Comparison of ENCODE assay signal across 11 mouse cellular contexts in genomic region chr13:55449679-55450441, GRCm38 (mm10). TPM values are rescaled to one million over a fixed set of nuclear protein-coding genes. Genes with fewer than 3 reads are reported as not detected.
DNase-seq lines count a peak whose midpoint lies in the region; ATAC-seq and TF ChIP-seq lines count a peak whose summit lies in the region.
"Had no signal": no experiment of that assay in that cellular context is flagged by ENCODE, and none has a peak within 500 bp of the region (broad histone marks: within the 10 kb centered on the region; RNA-seq: fewer than 3 reads in every experiment).

No protein-coding gene starts in this region.

- in situ Hi-C loops in ES-E14 (cut with MboI; ENCODE audit: low sequenced_read_pairs in 2 of 2, unreplicated experiment in 2 of 2): no loop called here

- DNase-seq in ES-E14 (ENCODE audit: low read depth, low spot score): no peak
- no peak for DNase-seq in liver, embryonic 13.5 days
- DNase-seq in splenic B cell, adult 2 months (ENCODE audit: low read depth, low spot score): peak; percentile 77
- no peak for DNase-seq in embryo, embryonic 10 days (ENCODE audit: low spot score)
- no peak for DNase-seq in forebrain, embryonic 14.5 days (ENCODE audit: low spot score)
- DNase-seq: cerebellum, adult 8-10 months; kidney, postnatal 25 days had no signal

- H3K4me2 ChIP-seq in intestine, postnatal 0 days (replicated peaks; ENCODE audit: low read depth): no peak overlapping the region
- no peak overlapping the region for H3K4me2 ChIP-seq in intestine, embryonic 15.5 days (replicated peaks)
- peak overlapping the region; percentile 13; the same call in 1 of the 2 replicates for H3K4me2 ChIP-seq in liver, embryonic 13.5 days
- H3K4me2 ChIP-seq in forebrain, embryonic 14.5 days (ENCODE audit: low read length): no peak overlapping the region
- H3K4me2 ChIP-seq in kidney, embryonic 15.5 days: no peak overlapping the region
- H3K4me2 ChIP-seq: limb, embryonic 13.5 days had no signal

- H3K9ac ChIP-seq in intestine, postnatal 0 days (ENCODE audit: low read depth, low read length): no peak overlapping the region
- no peak overlapping the region for H3K9ac ChIP-seq in intestine, embryonic 15.5 days
- H3K9ac ChIP-seq in ES-E14 (ENCODE audit: insufficient read depth, low read depth, low read length, poor library complexity, severe bottlenecking): peak overlapping the region; percentile 3; the same call in 1 of the 2 replicates
- H3K9ac ChIP-seq in liver, embryonic 13.5 days: 0 out of 2 replicates have a peak overlapping the region, but pooled peaks have one; percentile 14
- H3K9ac ChIP-seq in forebrain, embryonic 14.5 days (ENCODE audit: low read length): no peak overlapping the region
- H3K9ac ChIP-seq in kidney, embryonic 15.5 days: no peak overlapping the region
- H3K9ac ChIP-seq: limb, embryonic 13.5 days had no signal

- H3K27me3 ChIP-seq in intestine, postnatal 0 days (replicated peaks; ENCODE audit: control insufficient read depth, insufficient read depth, low read length): no peaks in the 10 kb centered on the region
- H3K27me3 ChIP-seq in intestine, embryonic 15.5 days (replicated peaks): no peaks in the 10 kb centered on the region
- no peaks in the 10 kb centered on the region for H3K27me3 ChIP-seq in liver, embryonic 13.5 days
- H3K27me3 ChIP-seq in splenic B cell, adult 2 months (ENCODE audit: control insufficient read depth, insufficient read depth, low read length, poor library complexity, severe bottlenecking): no peaks in the 10 kb centered on the region
- no peaks in the 10 kb centered on the region for H3K27me3 ChIP-seq in forebrain, embryonic 14.5 days (replicated peaks; ENCODE audit: control insufficient read depth, insufficient read depth, low read length)
- no peaks in the 10 kb centered on the region for H3K27me3 ChIP-seq in kidney, embryonic 15.5 days
- H3K27me3 ChIP-seq: limb, embryonic 13.5 days had no signal

- peaks cover 44% of the 10 kb centered on the region for H3K36me3 ChIP-seq in intestine, postnatal 0 days (ENCODE audit: control insufficient read depth, insufficient read depth)
- H3K36me3 ChIP-seq in intestine, embryonic 15.5 days: peaks cover 43% of the 10 kb centered on the region
- H3K36me3 ChIP-seq in ES-E14 (ENCODE audit: control insufficient read depth, insufficient read depth, low read length, poor library complexity, severe bottlenecking): peaks cover 53% of the 10 kb centered on the region
- peaks cover 65% of the 10 kb centered on the region for H3K36me3 ChIP-seq in liver, embryonic 13.5 days
- H3K36me3 ChIP-seq in splenic B cell, adult 2 months (ENCODE audit: control insufficient read depth, insufficient read depth, low read length, poor library complexity, severe bottlenecking): peaks cover 34% of the 10 kb centered on the region
- peaks cover 52% of the 10 kb centered on the region for H3K36me3 ChIP-seq in forebrain, embryonic 14.5 days (ENCODE audit: control insufficient read depth, insufficient read depth, low read length)
- peaks cover 60% of the 10 kb centered on the region for H3K36me3 ChIP-seq in kidney, embryonic 15.5 days

- no peak for ATAC-seq in intestine, postnatal 0 days
- ATAC-seq in intestine, embryonic 15.5 days: no peak
- no peak for ATAC-seq in liver, embryonic 13.5 days (ENCODE audit: low read depth)
- ATAC-seq in forebrain, embryonic 14.5 days: no peak
- ATAC-seq in kidney, embryonic 15.5 days (replicated peaks; ENCODE audit: low FRiP score): no peak

- H3K27ac ChIP-seq in intestine, postnatal 0 days (ENCODE audit: low read depth, low read length): peak overlapping the region; percentile 15; the same call in 1 of the 2 replicates
- H3K27ac ChIP-seq in intestine, embryonic 15.5 days: no peak overlapping the region
- peak overlapping the region; percentile 30; the same call in 1 of the 2 replicates for H3K27ac ChIP-seq in ES-E14 (ENCODE audit: insufficient read depth, low read depth, low read length, poor library complexity, severe bottlenecking)
- H3K27ac ChIP-seq in liver, embryonic 13.5 days: peak overlapping the region; percentile 26
- H3K27ac ChIP-seq in forebrain, embryonic 14.5 days (ENCODE audit: low read depth, low read length): no peak overlapping the region
- no peak overlapping the region for H3K27ac ChIP-seq in kidney, embryonic 15.5 days
- H3K27ac ChIP-seq: limb, embryonic 13.5 days had no signal

- H3K4me3 ChIP-seq in intestine, postnatal 0 days (ENCODE audit: low read depth, low read length): no peak overlapping the region
- no peak overlapping the region for H3K4me3 ChIP-seq in intestine, embryonic 15.5 days (replicated peaks)
- H3K4me3 ChIP-seq in ES-E14 (ENCODE audit: insufficient read depth in 1 of 2, low read depth in 1 of 2, low read length in 2 of 2, poor library complexity in 1 of 2, severe bottlenecking in 1 of 2): no peak overlapping the region
- no peak overlapping the region for H3K4me3 ChIP-seq in liver, embryonic 13.5 days (replicated peaks)
- H3K4me3 ChIP-seq in forebrain, embryonic 14.5 days (ENCODE audit: low read depth, low read length): no peak overlapping the region
- H3K4me3 ChIP-seq in kidney, embryonic 15.5 days (replicated peaks): no peak overlapping the region
- H3K4me3 ChIP-seq: limb, embryonic 13.5 days had no signal

- no peaks in the 10 kb centered on the region for H3K9me3 ChIP-seq in intestine, postnatal 0 days (ENCODE audit: control insufficient read depth)
- H3K9me3 ChIP-seq in intestine, embryonic 15.5 days: no peaks in the 10 kb centered on the region
- no peaks in the 10 kb centered on the region for H3K9me3 ChIP-seq in ES-E14 (ENCODE audit: control insufficient read depth, insufficient read depth, low read depth, low read length)
- no peaks in the 10 kb centered on the region for H3K9me3 ChIP-seq in liver, embryonic 13.5 days (replicated peaks)
- no peaks in the 10 kb centered on the region for H3K9me3 ChIP-seq in forebrain, embryonic 14.5 days (replicated peaks; ENCODE audit: control insufficient read depth, low read length)
- H3K9me3 ChIP-seq in kidney, embryonic 15.5 days (replicated peaks): no peaks in the 10 kb centered on the region
- H3K9me3 ChIP-seq: limb, embryonic 13.5 days had no signal

- peaks cover 13% of the 10 kb centered on the region for H3K4me1 ChIP-seq in intestine, postnatal 0 days (replicated peaks; ENCODE audit: control insufficient read depth, insufficient read depth, low read length)
- peaks cover 21% of the 10 kb centered on the region for H3K4me1 ChIP-seq in intestine, embryonic 15.5 days (replicated peaks)
- peaks cover 10 to 45% of the 10 kb centered on the region in 2 experiments for H3K4me1 ChIP-seq in ES-E14 (ENCODE audit: control insufficient read depth in 2 of 2, insufficient read depth in 2 of 2, low read length in 2 of 2, poor library complexity in 1 of 2)
- H3K4me1 ChIP-seq in liver, embryonic 13.5 days (replicated peaks): peaks cover 54% of the 10 kb centered on the region
- H3K4me1 ChIP-seq in forebrain, embryonic 14.5 days (ENCODE audit: control insufficient read depth, insufficient read depth, low read length): peaks cover 11% of the 10 kb centered on the region
- peaks cover 29% of the 10 kb centered on the region for H3K4me1 ChIP-seq in kidney, embryonic 15.5 days

- peak; percentile 27; the same call in 1 of the 2 replicates for TF ChIP-seq CTCF in intestine, postnatal 0 days (IDR thresholded peaks at IDR 0.05; ENCODE audit: low read depth)

- WGBS in intestine, postnatal 0 days: 70% methylated on average over 17 of the region's 17 CpGs
- WGBS in intestine, embryonic 15.5 days: 84% methylated on average over 17 of the region's 17 CpGs
- 75% methylated on average over 17 of the region's 17 CpGs for WGBS in liver, embryonic 13.5 days (ENCODE audit: insufficient replicate concordance)
- 91% methylated on average over 17 of the region's 17 CpGs for WGBS in forebrain, embryonic 14.5 days
- WGBS in kidney, embryonic 15.5 days: 91% methylated on average over 17 of the region's 17 CpGs

RNA-seq across cellular contexts. Expression of gene Grk6, which starts 5.0 kb away (rescaled TPM):
- polyA plus RNA-seq in intestine, postnatal 0 days (2015; fragmentation: Nextera tagmentation; extraction: Ambion mirVana): 10.5 and 11.4 TPM in 2 replicates
- polyA plus RNA-seq in intestine, embryonic 15.5 days (2015; fragmentation: Nextera tagmentation; extraction: Ambion mirVana): 38.3 and 38.7 TPM in 2 replicates
- 74.7 and 132 TPM in 2 replicates for total RNA-seq in ES-E14 (2012; rRNA removed)
- 23.7 and 25.2 TPM in 2 replicates for polyA plus RNA-seq in liver, embryonic 13.5 days (2015; fragmentation: Nextera tagmentation; extraction: Ambion mirVana)
- 25.0 and 28.9 TPM in 2 replicates for polyA plus RNA-seq in forebrain, embryonic 14.5 days (2014; fragmentation: Nextera tagmentation; extraction: Ambion mirVana)
- 41.6 and 45.9 TPM in 2 replicates for polyA plus RNA-seq in kidney, embryonic 15.5 days (2015; fragmentation: Nextera tagmentation; extraction: Ambion mirVana)

RNA-seq across cellular contexts. Expression of gene Prr7, which starts 14.2 kb away (rescaled TPM):
- polyA plus RNA-seq in intestine, postnatal 0 days (2015; fragmentation: Nextera tagmentation; extraction: Ambion mirVana): 0.14 and 0.27 TPM in 2 replicates
- 0.24 and 0.28 TPM in 2 replicates for polyA plus RNA-seq in intestine, embryonic 15.5 days (2015; fragmentation: Nextera tagmentation; extraction: Ambion mirVana)
- 2.5 and 5.8 TPM in 2 replicates for total RNA-seq in ES-E14 (2012; rRNA removed)
- not detected in 2 replicates for polyA plus RNA-seq in liver, embryonic 13.5 days (2015; fragmentation: Nextera tagmentation; extraction: Ambion mirVana)
- polyA plus RNA-seq in forebrain, embryonic 14.5 days (2014; fragmentation: Nextera tagmentation; extraction: Ambion mirVana): 6.7 and 7.4 TPM in 2 replicates
- polyA plus RNA-seq in kidney, embryonic 15.5 days (2015; fragmentation: Nextera tagmentation; extraction: Ambion mirVana): 0.70 and 0.75 TPM in 2 replicates

RNA-seq across cellular contexts. Expression of gene F12, which starts 23.3 kb away (rescaled TPM):
- polyA plus RNA-seq in intestine, postnatal 0 days (2015; fragmentation: Nextera tagmentation; extraction: Ambion mirVana): 1.2 and 2.3 TPM in 2 replicates
- 1.8 TPM in 2 replicates for polyA plus RNA-seq in intestine, embryonic 15.5 days (2015; fragmentation: Nextera tagmentation; extraction: Ambion mirVana)
- total RNA-seq in ES-E14 (2012; rRNA removed): not detected in 2 replicates
- polyA plus RNA-seq in liver, embryonic 13.5 days (2015; fragmentation: Nextera tagmentation; extraction: Ambion mirVana): 56.5 and 59.8 TPM in 2 replicates
- polyA plus RNA-seq in forebrain, embryonic 14.5 days (2014; fragmentation: Nextera tagmentation; extraction: Ambion mirVana): not detected in 2 replicates
- 0.59 and 2.1 TPM in 2 replicates for polyA plus RNA-seq in kidney, embryonic 15.5 days (2015; fragmentation: Nextera tagmentation; extraction: Ambion mirVana)

RNA-seq across cellular contexts. Expression of gene Pfn3, which starts 34.8 kb away (rescaled TPM):
- not detected in 2 replicates for polyA plus RNA-seq in intestine, postnatal 0 days (2015; fragmentation: Nextera tagmentation; extraction: Ambion mirVana)
- polyA plus RNA-seq in intestine, embryonic 15.5 days (2015; fragmentation: Nextera tagmentation; extraction: Ambion mirVana): not detected in 2 replicates
- total RNA-seq in ES-E14 (2012; rRNA removed): not detected in 2 replicates
- polyA plus RNA-seq in liver, embryonic 13.5 days (2015; fragmentation: Nextera tagmentation; extraction: Ambion mirVana): not detected in 2 replicates
- polyA plus RNA-seq in forebrain, embryonic 14.5 days (2014; fragmentation: Nextera tagmentation; extraction: Ambion mirVana): 0.71 and 1.0 TPM in 2 replicates
- not detected in 2 replicates for polyA plus RNA-seq in kidney, embryonic 15.5 days (2015; fragmentation: Nextera tagmentation; extraction: Ambion mirVana)

RNA-seq across cellular contexts. Expression of gene Dbn1, which starts 38.1 kb away (rescaled TPM):
- polyA plus RNA-seq in intestine, postnatal 0 days (2015; fragmentation: Nextera tagmentation; extraction: Ambion mirVana): 31.3 and 34.8 TPM in 2 replicates
- 103 and 109 TPM in 2 replicates for polyA plus RNA-seq in intestine, embryonic 15.5 days (2015; fragmentation: Nextera tagmentation; extraction: Ambion mirVana)
- total RNA-seq in ES-E14 (2012; rRNA removed): 77.0 and 83.8 TPM in 2 replicates
- 11.5 and 12.3 TPM in 2 replicates for polyA plus RNA-seq in liver, embryonic 13.5 days (2015; fragmentation: Nextera tagmentation; extraction: Ambion mirVana)
- polyA plus RNA-seq in forebrain, embryonic 14.5 days (2014; fragmentation: Nextera tagmentation; extraction: Ambion mirVana): 396 and 523 TPM in 2 replicates
- polyA plus RNA-seq in kidney, embryonic 15.5 days (2015; fragmentation: Nextera tagmentation; extraction: Ambion mirVana): 168 and 193 TPM in 2 replicates

Comparison
In these comparisons a context has a peak if more than half of its experiments do, and no peak if none do; other contexts are left out.
1. H3K27ac ChIP-seq: peak in intestine, postnatal 0 days (single experiment), ES-E14 (single experiment) and liver, embryonic 13.5 days (single experiment); none in intestine, embryonic 15.5 days (single experiment), forebrain, embryonic 14.5 days (single experiment) and kidney, embryonic 15.5 days (single experiment).
2. H3K9ac ChIP-seq: peak in ES-E14 (single experiment) and liver, embryonic 13.5 days (single experiment); none in intestine, postnatal 0 days (single experiment), intestine, embryonic 15.5 days (single experiment), forebrain, embryonic 14.5 days (single experiment) and kidney, embryonic 15.5 days (single experiment).
3. RNA of gene F12, which starts 23.3 kb away (polyA plus RNA-seq): 56.5 to 59.8 TPM in liver, embryonic 13.5 days; 0.59 to 2.1 TPM in kidney, embryonic 15.5 days, 1.8 TPM in intestine, embryonic 15.5 days, 1.2 to 2.3 TPM in intestine, postnatal 0 days and not detected in forebrain, embryonic 14.5 days; every median in the first group is over 10 times any median in the second.